Mouse (Mus musculus) forebrain, embryonic 14.5 days (tissue): ENCODE data around the gene Clmp. TPM values are rescaled to one million over a fixed set of nuclear protein-coding genes. Genes with fewer than 3 reads are reported as not detected.
"Not testable (repeated sequence)": the region's sequence is repeated elsewhere in the genome, so short reads cannot be mapped to it uniquely, and the experiment has no call there.

Source experiments
- ATAC-seq: fragments of 200-750 bp; cut with Nextera tagmentation; 2 replicates; pipeline ENCODE4 v1.8.0; 2017; ENCODE audit warnings: mild to moderate bottlenecking, moderate library complexity
- DNase-seq: peaks from one replicate; pipeline ENCODE4 v3.0.0-alpha.2; 2015; ENCODE audit warnings: low spot score
- H3K27ac ChIP-seq: fragments of 300-500 bp; sonication (generic); 2 replicates; pipeline ENCODE4 v1.5.1; 2014; ENCODE audit warnings: low read depth, mild to moderate bottlenecking, control low read depth, low read length, moderate library complexity
- H3K27me3 ChIP-seq: fragments of 300-500 bp; sonication (generic); replicated peaks from 2 replicates; pipeline ENCODE4 v1.6.1; 2014; ENCODE audit warnings: low read length, control low read depth, mixed read lengths; ENCODE audit not compliant: control insufficient read depth, insufficient read depth
- H3K36me3 ChIP-seq: fragments of 300-500 bp; sonication (generic); 2 replicates; pipeline ENCODE4 v1.6.1; 2014; ENCODE audit warnings: low read length, control low read depth; ENCODE audit not compliant: control insufficient read depth, insufficient read depth
- H3K4me1 ChIP-seq: fragments of 300-500 bp; sonication (generic); 2 replicates; pipeline ENCODE4 v1.6.1; 2014; ENCODE audit warnings: antibody characterized with exemption, low read length, control low read depth; ENCODE audit not compliant: control insufficient read depth, insufficient read depth
- H3K4me2 ChIP-seq: fragments of 300-500 bp; sonication (generic); 2 replicates; pipeline ENCODE4 v1.6.1; 2014; ENCODE audit warnings: mild to moderate bottlenecking, control low read depth, low read length
- H3K4me3 ChIP-seq: fragments of 300-500 bp; sonication (generic); 2 replicates; pipeline ENCODE4 v1.5.1; 2014; ENCODE audit warnings: low read depth, low read length, control low read depth
- H3K9ac ChIP-seq: fragments of 300-500 bp; sonication (generic); 2 replicates; pipeline ENCODE4 v1.6.1; 2014; ENCODE audit warnings: mild to moderate bottlenecking, low read length, control low read depth, moderate library complexity
- H3K9me3 ChIP-seq: fragments of 300-500 bp; sonication (generic); replicated peaks from 2 replicates; pipeline ENCODE4 v1.6.1; 2016; ENCODE audit warnings: low read length, control low read depth, mixed read lengths; ENCODE audit not compliant: control insufficient read depth
- WGBS: fragments of 180-500 bp; shearing (Covaris S2); extraction: QIAGEN DNeasy Blood & Tissue Kit; methylation state at CpG from one replicate; pipeline ENCODE4 v1.1.7; 2014; 5-methylcytosine and 5-hydroxymethylcytosine counted together
- polyA plus RNA-seq: library from polyadenylated mRNA; unstranded; fragments of >200 nt; fragmentation: Nextera tagmentation; extraction: Ambion mirVana; gene quantifications from 2 replicates; pipeline ENCODE4 v1.2.1, GENCODE M21; 2014

The Clmp gene
- polyA plus RNA-seq, 1 experiment from 2014 or later: 45.6 TPM

- Histone ChIP-seq H3K27me3 (no peaks in the 10 kb centered on the region), H3K27ac (no peak overlapping the region), H3K4me1 (no peaks in the 10 kb centered on the region), H3K9ac (no peak overlapping the region), H3K9me3 (no peaks in the 10 kb centered on the region), H3K4me2 (no peak overlapping the region), H3K36me3 (peaks cover 13% of the 10 kb centered on the region; the same call in 1 of the 2 replicates), H3K4me3 (no peak overlapping the region)
- ATAC-seq (no peak), DNase-seq (no peak)
- 70% methylated on average over 13 of the region's 13 CpGs for WGBS
These were observed 86.5 kb downstream of the Clmp start for GRCm38 (mm10) chr9:40772246-40772645.

GRCm38 (mm10) chr9:40773142-40773541 lies 87.4 kb downstream of the Clmp start:
- H3K36me3 ChIP-seq: peaks cover 13% of the 10 kb centered on the region; the same call in 1 of the 2 replicates
- not testable (repeated sequence) for H3K27me3 ChIP-seq, H3K9ac ChIP-seq, H3K4me3 ChIP-seq, H3K4me2 ChIP-seq, H3K27ac ChIP-seq, H3K9me3 ChIP-seq, H3K4me1 ChIP-seq, DNase-seq, ATAC-seq
- 82% methylated on average over 6 of the region's 6 CpGs for whole genome bisulfite sequencing

GRCm38 (mm10) chr9:40773869-40774268 lies 88.1 kb downstream of the Clmp start:
- H3K4me1 ChIP-seq: no peaks in the 10 kb centered on the region
- H3K36me3 ChIP-seq: peaks cover 13% of the 10 kb centered on the region; the same call in 1 of the 2 replicates
- H3K27me3 ChIP-seq: no peaks in the 10 kb centered on the region
- H3K9me3 ChIP-seq: no peaks in the 10 kb centered on the region
- H3K27ac ChIP-seq: no peak overlapping the region
- 91% methylated on average over 4 of the region's 4 CpGs for WGBS
- no peak overlapping the region for H3K4me2 ChIP-seq
- H3K4me3 ChIP-seq: no peak overlapping the region
- no peak overlapping the region for H3K9ac ChIP-seq
- ATAC-seq: no peak
- DNase-seq: no peak

DNA sequence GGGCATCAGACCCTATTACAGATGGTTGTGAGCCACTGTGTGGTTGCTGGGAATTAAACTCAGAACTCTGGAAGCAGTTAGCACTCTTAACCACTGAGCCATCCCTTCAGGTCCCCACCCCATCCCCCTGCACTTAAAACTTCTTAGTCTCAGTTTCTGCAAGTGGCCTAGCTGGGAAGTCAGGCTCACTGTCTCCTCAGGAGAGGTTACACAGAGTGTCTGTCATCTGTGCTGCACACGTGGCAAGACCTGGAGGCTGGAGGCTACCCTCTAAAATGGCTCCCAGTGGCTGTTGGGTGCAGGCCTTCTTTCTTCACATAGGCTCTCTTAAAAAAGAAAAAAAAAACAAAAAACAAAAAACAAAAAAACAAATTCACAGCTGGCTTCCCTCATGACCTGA lies 90.3 kb downstream of the Clmp start:
- Histone ChIP-seq H3K4me1 (no peaks in the 10 kb centered on the region), H3K9me3 (no peaks in the 10 kb centered on the region), H3K27me3 (no peaks in the 10 kb centered on the region), H3K36me3 (peaks cover 17% of the 10 kb centered on the region; the same call in 1 of the 2 replicates), H3K4me2 (no peak overlapping the region), H3K4me3 (no peak overlapping the region), H3K9ac (no peak overlapping the region), H3K27ac (no peak overlapping the region)
- DNase-seq (no peak), ATAC-seq (no peak)
- 72% methylated on average over 1 of the region's 1 CpGs for WGBS

- DNase-seq: no peak
These were observed 90.9 kb downstream of the Clmp start for GRCm38 (mm10) chr9:40776459-40777248.

GRCm38 (mm10) chr9:40780111-40780510 lies 94.3 kb downstream of the Clmp start:
- Histone ChIP-seq H3K27me3 (no peaks in the 10 kb centered on the region), H3K27ac (no peak overlapping the region), H3K9ac (no peak overlapping the region), H3K36me3 (peaks cover 16% of the 10 kb centered on the region), H3K9me3 (no peaks in the 10 kb centered on the region), H3K4me1 (peaks cover 10% of the 10 kb centered on the region; the same call in 1 of the 2 replicates), H3K4me3 (no peak overlapping the region), H3K4me2 (no peak overlapping the region)
- no peak for DNase-seq
- WGBS: 68% methylated on average over 3 of the region's 3 CpGs
- ATAC-seq: no peak

More at GRCm38 (mm10) chr9:40776459-40777248, 90.9 kb downstream of the Clmp start:
- WGBS: 78% methylated on average over 11 of the region's 11 CpGs
- Histone ChIP-seq H3K27ac (no peak overlapping the region), H3K9ac (no peak overlapping the region), H3K27me3 (no peaks in the 10 kb centered on the region), H3K36me3 (peaks cover 17% of the 10 kb centered on the region; the same call in 1 of the 2 replicates), H3K4me2 (no peak overlapping the region), H3K9me3 (no peaks in the 10 kb centered on the region), H3K4me1 (no peaks in the 10 kb centered on the region), H3K4me3 (no peak overlapping the region)
- no peak for ATAC-seq

DNA sequence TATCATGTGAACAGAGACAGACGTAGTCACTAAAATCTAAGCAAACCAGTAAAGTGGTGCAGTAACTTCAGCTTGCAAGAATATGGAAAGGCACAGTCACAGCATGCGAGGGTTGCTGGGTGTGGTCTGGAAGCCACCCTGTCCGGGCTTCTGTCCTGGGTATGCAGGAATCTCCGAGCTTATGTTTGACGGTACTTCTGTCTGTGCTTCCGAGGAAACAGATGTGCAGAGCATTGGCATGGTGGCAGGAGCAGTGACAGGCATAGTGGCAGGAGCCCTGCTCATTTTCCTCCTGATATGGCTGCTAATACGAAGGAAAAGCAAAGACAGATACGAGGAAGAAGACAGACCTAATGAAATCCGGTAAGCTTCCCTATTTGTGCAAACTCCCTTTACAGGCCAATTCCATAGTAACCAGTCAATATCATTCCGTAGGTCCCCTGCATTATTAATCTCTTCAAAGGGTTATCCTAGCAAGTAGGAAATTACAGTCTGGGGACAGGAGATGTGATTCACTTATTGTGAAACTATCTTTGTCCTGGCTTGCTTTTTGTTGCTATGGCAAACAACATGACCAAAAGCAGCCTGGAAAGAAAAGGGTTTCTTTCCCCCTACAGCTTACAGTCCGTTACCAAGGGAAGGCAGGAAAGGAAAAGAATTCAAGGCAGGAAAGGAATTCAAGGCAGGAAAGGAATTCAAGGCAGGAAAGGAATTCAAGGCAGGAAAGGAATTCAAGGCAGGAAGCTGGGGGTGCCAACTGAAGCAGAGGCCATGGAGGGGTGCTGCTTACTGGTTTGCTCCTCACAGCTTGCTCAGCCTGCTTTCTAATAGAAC lies 95.3 kb downstream of the Clmp start:
- no peak overlapping the region for H3K9ac ChIP-seq
- peaks cover 10% of the 10 kb centered on the region; the same call in 1 of the 2 replicates for H3K4me1 ChIP-seq
- ATAC-seq (no peak), DNase-seq (no peak)
- 80% methylated on average over 11 of the region's 11 CpGs for WGBS
- H3K27ac ChIP-seq: no peak overlapping the region
- no peak overlapping the region for H3K4me3 ChIP-seq
- no peaks in the 10 kb centered on the region for H3K9me3 ChIP-seq
- H3K36me3 ChIP-seq: peaks cover 14% of the 10 kb centered on the region
- H3K27me3 ChIP-seq: no peaks in the 10 kb centered on the region
- H3K4me2 ChIP-seq: no peak overlapping the region

DNA sequence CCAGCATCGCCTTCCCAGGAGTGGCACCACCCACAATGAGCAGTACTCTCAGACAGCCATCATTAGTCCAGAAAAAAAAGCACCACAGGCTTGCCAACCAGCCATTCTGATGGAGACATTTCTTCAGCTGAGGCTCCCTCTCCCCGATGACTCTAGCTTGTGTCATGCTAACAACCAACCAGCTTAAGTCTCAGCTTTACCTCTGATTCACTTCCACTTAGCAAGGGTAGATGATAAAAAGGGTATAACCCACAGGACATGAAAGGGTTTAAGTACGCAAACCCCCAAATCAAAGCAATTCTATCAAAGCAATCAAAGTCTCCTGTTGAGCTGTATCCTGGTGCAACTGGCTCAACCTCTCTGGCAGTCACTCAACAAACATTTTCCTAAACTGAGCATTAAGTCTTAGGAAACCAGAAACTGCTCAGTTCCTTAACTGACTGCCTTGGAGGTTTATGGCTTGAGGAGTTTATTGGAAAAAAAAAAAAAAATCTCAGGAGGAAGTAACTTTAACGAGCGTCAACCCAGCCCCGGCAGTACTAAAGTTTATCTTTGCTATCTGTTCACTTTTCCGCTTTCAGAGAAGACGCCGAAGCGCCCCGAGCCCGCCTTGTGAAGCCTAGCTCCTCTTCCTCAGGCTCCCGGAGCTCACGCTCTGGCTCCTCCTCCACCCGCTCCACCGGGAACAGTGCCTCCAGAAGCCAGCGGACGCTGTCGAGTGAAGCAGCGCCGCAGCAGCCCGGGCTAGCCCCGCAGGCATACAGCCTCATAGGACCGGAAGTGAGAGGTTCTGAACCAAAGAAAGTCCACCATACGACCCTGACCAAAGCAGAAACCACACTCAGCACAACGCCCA lies 96.2 kb downstream of the Clmp start:
- Histone ChIP-seq H3K4me2 (peak overlapping the region; percentile 33), H3K27ac (no peak overlapping the region), H3K9me3 (no peaks in the 10 kb centered on the region), H3K27me3 (no peaks in the 10 kb centered on the region), H3K4me3 (no peak overlapping the region), H3K9ac (0 out of 2 replicates have a peak overlapping the region, but pooled peaks have one; percentile 25), H3K36me3 (peaks cover 11% of the 10 kb centered on the region), H3K4me1 (peaks cover 10% of the 10 kb centered on the region; the same call in 1 of the 2 replicates)
- ATAC-seq (no peak), DNase-seq (no peak)
- 36% methylated on average over 26 of the region's 26 CpGs for WGBS
